Mouse (Mus musculus) kidney, adult 8-10 months (tissue): ENCODE results near the gene Cfap65.

ENCODE experiments used
- DNase-seq, 2 experiments: peaks; one replicate each; pipeline ENCODE4 v3.0.0; 2022

Gene Cfap65

GRCm38 (mm10) chr1:74882055-74882734 is 53.2 kb downstream of the Cfap65 start:
- DNase-seq: no peak

GRCm38 (mm10) chr1:74880785-74881360 is 54.5 kb downstream of the Cfap65 start:
- DNase-seq: peak; percentile 42 to 68

GRCm38 (mm10) chr1:74877199-74877598 is 58.2 kb downstream of the Cfap65 start:
- no peak for DNase-seq

GRCm38 (mm10) chr1:74872218-74872617 is 63.2 kb downstream of the Cfap65 start:
- DNase-seq: no peak

GRCm38 (mm10) chr1:74861783-74862182 is 73.6 kb downstream of the Cfap65 start:
- DNase-seq: no peak

GRCm38 (mm10) chr1:74859223-74859984 is 76.0 kb downstream of the Cfap65 start:
- no peak for DNase-seq

GRCm38 (mm10) chr1:74858805-74859204 is 76.6 kb downstream of the Cfap65 start:
- no peak for DNase-seq

- DNase-seq: peak; percentile 20 to 31
Observed at GRCm38 (mm10) chr1:74858171-74858719, 77.2 kb downstream of the Cfap65 start.

GRCm38 (mm10) chr1:74857677-74858076 is 77.7 kb downstream of the Cfap65 start:
- DNase-seq: no peak

GRCm38 (mm10) chr1:74857201-74857600 is 78.2 kb downstream of the Cfap65 start:
- no peak for DNase-seq

GRCm38 (mm10) chr1:74856791-74857190 is 78.6 kb downstream of the Cfap65 start:
- no peak for DNase-seq

- no peak for DNase-seq
Observed at GRCm38 (mm10) chr1:74856439-74856720, 79.0 kb downstream of the Cfap65 start.

- no peak for DNase-seq
Observed at GRCm38 (mm10) chr1:74855651-74856438, 79.6 kb downstream of the Cfap65 start.

GRCm38 (mm10) chr1:74855156-74855555 is 80.2 kb downstream of the Cfap65 start:
- no peak for DNase-seq

GRCm38 (mm10) chr1:74854306-74855056 is 80.9 kb downstream of the Cfap65 start, which contains the start of gene Cdk5r2:
Cdk5r2 (plus strand) TSS chr1:74854934.
- peak; percentile 81 to 82 for DNase-seq
